Mouse (Mus musculus): ENCODE measurements around the gene Slc8a1.

Slc8a1 gene

DNA sequence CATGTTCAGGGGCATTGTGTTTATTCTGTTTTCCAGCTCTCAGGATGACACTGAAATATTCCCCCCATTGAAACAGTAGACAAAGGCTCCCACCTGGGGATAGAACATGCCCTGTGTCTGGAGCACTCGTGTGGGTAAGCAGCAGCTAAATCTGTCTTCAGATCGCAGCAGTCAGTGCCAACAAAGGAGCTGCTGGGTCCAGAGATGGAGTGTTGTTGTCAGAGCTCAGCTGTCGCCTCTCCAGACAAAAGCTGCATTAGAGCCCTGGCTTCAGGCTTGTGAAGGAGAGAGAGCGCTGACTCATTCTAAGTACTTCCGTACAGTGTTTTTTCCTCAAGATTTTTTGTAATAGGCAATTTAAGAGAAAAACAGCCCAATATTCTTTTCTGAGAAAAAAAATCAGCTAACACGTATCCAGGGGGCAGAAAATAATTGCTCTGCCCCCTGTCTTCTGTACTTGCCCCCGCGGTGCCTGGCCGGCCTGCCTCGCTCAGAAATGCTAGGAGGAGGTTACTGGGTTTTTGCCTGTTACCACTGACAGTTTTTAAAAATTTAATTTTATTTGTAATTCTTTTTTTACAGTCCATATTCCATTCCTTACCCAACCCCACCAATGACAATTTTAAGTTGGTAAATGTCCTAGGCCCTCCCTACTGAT lies 318.2 kb downstream of the Slc8a1 start:
- peak; percentile 58 for DNase-seq (ENCODE audit: low spot score)

DNA sequence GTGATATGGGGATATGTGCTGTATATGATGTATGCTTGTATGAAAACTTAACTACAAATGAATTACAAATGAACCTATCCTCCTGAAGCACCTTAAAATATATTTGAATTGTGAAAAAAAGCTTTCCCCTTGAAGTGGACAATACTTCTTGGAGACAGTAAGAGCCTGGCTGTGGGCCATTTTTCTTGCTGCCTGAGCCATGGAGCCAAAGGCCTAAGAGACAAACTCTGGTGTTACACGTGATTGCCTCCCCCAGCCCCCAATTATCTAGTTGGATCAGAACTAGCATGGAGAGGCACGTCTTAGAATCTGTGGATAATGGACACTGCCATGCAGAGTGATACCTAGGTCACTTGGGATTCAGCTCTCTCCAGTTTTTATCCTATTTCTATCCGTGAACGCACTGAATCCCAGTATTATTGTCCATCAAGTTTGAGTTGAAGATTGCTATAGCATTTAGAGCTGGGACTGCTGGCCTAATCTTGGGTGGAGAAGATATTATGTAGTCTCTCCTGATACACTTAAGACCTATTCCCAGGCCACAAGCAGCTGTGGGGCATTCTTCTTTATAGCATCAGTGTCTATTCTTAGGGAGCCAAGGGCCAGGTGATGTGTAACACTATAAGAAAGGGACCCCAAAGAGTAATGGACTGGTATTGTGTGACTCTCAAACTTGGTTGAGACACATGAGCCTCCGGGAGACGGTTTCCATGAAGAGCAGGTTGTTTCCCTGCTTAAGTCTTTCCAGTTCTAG lies 321.6 kb downstream of the Slc8a1 start:
- no peak for DNase-seq (ENCODE audit: low spot score)

DNA sequence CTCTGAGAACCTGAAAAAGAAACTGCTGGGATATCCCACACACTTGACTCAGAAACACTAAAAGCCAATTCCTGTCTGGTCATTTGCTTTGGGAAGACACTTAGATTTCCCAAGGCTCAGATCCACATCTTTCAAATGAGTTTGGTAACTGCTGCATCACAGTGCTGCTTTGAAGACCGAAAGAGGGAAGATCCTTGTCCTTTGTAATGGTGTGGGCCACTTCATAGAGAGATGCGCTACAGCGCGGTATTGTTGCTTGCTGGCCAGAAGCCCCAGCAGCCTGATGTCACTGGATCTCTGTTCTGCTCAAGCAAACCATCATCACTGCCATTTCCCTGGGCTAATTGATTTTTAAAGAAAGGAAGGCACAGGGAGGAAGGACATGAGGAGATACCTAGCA lies 325.4 kb downstream of the Slc8a1 start:
- DNase-seq (ENCODE audit: low spot score), result no peak

DNA sequence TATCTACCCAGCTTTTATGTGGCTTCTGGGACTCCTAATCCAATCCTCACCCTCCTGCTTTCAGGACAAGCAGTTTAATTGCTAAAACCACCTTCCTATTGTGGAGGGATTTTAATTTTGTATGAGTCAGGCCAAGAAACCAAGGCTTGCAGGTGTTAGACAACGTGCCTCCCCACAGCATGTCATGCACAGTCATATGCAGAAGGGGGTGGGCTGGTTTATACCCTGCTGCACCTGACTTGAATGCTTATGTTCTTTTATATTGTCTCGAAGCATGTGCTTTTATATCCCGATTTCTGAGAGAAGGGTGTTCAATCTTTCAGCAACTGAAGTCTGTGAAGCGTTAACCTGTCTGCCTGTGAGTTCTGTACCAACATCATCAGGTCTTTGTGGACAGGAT lies 334.0 kb downstream of the Slc8a1 start:
- no peak for DNase-seq (ENCODE audit: low spot score)

DNA sequence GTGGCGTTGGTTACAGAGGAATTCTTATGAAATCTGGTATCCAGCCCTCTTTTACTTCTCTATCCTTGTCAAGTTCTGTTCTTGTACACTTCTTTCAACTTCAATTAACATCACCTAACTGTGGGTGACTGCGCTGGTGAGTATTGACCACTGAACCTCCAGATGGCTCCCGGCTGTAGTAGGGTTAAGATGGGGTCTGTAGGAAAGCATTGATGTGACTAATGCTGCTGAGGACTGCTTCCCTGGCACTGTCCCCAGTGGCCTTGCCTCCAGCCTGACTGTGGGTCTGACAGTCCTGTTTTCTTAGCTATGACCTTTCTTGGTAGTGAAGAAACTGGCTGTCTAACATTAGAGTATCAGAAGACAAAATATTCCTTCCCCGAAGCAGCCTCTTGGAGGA lies 335.1 kb downstream of the Slc8a1 start:
- DNase-seq (ENCODE audit: low spot score), result no peak

DNA sequence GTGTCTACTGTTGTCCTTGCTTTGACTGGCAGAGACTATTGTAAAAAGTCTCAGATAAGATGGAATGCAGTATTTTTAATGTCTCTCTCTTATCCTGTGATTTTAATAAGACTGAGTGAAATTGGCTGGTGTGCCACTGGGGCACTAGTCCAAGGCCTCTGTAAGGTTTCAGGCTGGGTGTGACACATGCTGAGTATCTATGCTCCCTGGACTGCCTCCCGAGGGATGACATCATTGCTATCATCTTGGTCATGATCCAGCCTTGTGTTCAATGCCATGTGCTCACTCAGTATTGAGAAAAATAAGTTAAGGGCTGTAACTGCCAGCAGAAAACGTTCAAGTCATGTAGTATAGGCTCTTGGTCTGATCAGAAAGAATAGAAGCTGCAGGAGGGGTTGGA lies 335.5 kb downstream of the Slc8a1 start:
- no peak for DNase-seq (ENCODE audit: low spot score)

GRCm38 (mm10) chr17:81400377-81400776 lies 337.8 kb downstream of the Slc8a1 start:
- peak; percentile 25 for DNase-seq (ENCODE audit: low spot score)

DNA sequence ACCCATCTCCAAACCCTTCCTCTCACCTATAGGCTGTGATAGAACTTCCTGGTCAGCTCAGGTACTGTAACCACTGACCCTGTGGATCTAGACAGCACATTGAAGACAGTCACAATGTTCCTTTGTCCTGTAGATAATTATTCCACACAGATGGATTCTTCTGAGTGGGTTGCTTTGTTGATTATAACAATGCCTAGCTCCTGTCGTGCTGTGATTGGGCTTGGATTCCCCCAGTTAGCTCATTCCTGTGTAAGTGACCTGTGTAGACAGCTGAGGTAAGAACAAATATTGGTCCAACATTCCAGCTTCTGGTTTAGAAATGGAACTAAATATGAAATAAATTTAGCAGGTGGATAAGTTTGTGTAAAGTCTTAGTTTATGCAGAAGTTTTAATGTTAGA lies 340.7 kb downstream of the Slc8a1 start:
- DNase-seq (ENCODE audit: low spot score), result no peak

GRCm38 (mm10) chr17:81394124-81394523 lies 344.1 kb downstream of the Slc8a1 start:
- DNase-seq (ENCODE audit: low spot score), result no peak

DNA sequence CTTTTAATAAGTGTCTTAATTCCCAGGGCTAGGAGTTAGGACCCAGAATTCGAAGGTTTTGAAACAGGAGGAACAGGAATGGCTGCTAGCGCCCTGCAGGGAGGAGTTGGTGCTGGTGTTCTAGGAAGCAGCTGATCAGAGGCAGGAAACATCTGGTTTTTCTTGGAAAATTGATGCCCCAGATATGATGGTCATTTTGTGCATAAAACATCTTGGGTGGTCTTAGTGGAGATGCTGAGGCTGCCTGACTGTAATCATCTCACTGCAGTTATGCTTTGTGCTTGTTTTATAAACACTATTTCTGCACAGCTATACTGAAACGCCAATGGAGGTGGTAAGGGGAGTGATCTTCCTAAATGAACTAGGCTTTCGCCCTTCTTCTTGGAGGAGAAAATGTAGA lies 345.1 kb downstream of the Slc8a1 start:
- DNase-seq (ENCODE audit: low spot score), result no peak

GRCm38 (mm10) chr17:81391478-81391877 lies 346.7 kb downstream of the Slc8a1 start:
- DNase-seq (ENCODE audit: low spot score), result no peak

- DNase-seq (ENCODE audit: low spot score), result no peak
These were observed 347.4 kb downstream of the Slc8a1 start for GRCm38 (mm10) chr17:81390790-81391189.

DNA sequence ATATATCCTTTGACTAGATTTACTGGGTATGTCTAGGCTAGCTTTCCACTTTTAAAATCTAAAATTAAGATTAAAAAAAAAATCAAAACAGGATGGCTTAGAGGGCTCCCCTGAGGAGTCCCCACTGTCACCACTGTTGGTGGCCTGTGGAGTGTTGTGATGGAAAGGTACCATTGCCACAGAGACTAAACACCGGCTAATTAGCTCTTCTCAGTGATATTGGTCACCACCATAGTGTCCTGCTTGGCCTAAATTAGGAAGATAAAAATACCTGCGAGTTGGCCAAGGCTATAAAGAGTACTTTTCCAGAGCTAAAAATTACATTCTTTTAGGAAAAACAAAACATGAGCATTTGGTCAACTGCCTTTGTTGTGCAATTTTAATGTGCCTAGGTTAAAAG lies 352.1 kb downstream of the Slc8a1 start:
- no peak for DNase-seq (ENCODE audit: low spot score)

DNA sequence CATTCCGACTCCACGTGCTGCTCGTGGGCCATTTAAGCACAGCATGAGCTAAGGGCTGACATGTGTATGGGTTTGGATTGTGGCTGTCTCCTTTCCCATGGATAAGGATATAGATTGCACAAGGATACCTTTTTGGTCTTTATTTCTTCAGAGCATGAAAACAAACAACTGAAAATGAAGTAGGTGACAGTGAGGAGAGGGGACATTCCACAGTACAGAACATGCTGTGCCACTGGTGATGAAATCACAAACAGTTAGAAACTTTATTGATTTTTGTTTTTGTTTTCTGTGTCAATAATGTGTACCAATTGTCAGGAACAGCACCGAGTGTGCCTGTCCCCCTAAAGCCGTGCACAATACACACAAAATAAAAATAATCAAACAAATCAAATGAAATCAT lies 352.7 kb downstream of the Slc8a1 start:
- no peak for DNase-seq (ENCODE audit: low spot score)

DNA sequence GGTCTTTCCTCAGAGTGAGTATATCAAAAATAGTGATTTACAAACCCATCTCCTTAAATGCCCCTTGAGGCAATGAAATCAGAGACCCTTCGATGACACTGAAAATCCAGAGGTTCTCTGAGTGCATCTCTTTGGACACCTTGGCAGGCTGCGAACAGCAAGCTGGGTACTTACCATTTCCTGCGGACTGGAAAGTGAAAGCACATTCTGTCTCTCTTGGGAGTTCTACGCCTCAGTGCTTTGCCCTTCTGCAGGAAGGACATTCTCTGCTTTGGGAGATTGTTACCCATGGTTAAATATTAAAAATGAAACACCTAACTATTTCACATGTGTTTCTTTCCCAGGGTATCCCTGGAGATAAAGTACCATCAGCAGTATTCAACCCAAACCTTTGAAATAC lies 354.7 kb downstream of the Slc8a1 start:
- DNase-seq (ENCODE audit: low spot score), result no peak

- DNase-seq (ENCODE audit: low spot score), result no peak
These were observed 359.7 kb downstream of the Slc8a1 start for GRCm38 (mm10) chr17:81378436-81378835.

GRCm38 (mm10) chr17:81377757-81378299 lies 360.3 kb downstream of the Slc8a1 start:
- DNase-seq (ENCODE audit: low spot score), result no peak

DNA sequence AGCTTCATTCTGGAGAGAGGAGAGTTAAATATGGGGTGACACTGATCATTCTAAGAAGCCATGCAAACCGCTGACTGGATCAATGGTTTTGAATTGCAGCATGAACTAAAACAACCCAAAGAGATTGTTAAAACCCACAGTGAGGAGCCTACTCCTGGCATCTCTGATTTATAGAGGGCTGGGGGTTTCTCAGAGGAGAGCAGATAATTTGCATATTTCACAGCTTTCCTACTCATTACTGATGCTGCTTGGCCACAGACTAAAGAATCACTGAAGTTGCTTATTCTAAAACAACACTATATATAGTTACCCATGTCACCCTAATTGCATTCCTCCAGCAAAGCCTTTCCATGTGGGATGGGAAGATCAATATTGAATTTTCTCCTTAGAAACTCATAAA lies 361.0 kb downstream of the Slc8a1 start:
- no peak for DNase-seq (ENCODE audit: low spot score)

- DNase-seq (ENCODE audit: low spot score), result no peak
These were observed 362.3 kb downstream of the Slc8a1 start for GRCm38 (mm10) chr17:81375901-81376300.

GRCm38 (mm10) chr17:81369036-81369435 lies 369.1 kb downstream of the Slc8a1 start:
- DNase-seq (ENCODE audit: low spot score), result no peak

- no peak for DNase-seq (ENCODE audit: low spot score)
These were observed 369.7 kb downstream of the Slc8a1 start for GRCm38 (mm10) chr17:81368503-81368902.

DNA sequence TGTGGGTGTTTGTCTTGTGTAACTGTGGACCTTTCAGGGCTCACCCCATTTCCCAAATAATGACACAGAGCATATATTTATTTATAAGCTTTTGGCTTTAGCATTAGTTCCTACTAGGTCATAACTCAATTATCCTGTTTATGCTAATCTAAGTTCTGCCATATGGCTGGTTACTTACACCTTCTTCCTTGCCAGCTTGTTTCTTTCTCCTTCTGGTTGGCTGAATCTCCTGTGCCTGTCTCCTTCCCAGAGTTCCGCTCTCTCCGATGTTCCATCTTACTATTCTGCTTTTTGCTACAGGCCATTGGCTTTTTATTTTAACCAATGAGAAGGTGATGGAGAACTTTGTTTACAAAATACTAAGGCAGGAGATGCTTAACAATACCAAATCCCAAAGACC lies 374.8 kb downstream of the Slc8a1 start:
- no peak for DNase-seq (ENCODE audit: low spot score)

DNA sequence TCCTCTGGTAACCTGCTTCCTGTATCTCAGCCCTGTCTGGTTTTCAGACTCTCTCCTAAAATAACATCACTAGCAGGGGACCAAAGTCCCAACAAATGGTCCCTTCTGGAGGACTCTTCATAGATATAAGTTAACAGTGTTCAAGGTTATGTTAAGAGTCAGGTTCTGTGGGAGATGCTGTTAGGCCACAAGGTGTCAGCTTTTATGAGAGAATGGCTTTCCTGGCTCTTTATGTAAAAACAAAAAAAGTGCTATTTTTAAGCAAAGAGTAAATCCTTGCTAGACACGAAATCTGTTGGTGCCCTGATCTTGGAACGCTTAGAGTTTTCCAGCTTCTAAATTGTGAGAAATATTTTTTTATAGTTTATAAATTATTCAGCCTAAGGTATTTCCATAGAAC lies 377.6 kb downstream of the Slc8a1 start:
- no peak for DNase-seq (ENCODE audit: low spot score)

GRCm38 (mm10) chr17:81360032-81360431 lies 378.1 kb downstream of the Slc8a1 start:
- DNase-seq (ENCODE audit: low spot score), result no peak
